Mouse (Mus musculus) lung, embryonic 14.5 days (tissue): ENCODE data around the gene Sparc. TPM values are rescaled to one million over a fixed set of nuclear protein-coding genes. Genes with fewer than 3 reads are reported as not detected.
A peak's percentile ranks its signal among the peaks of the same experiment; 100 is the strongest.

ENCODE experiments used
- ATAC-seq: fragments of 200-750 bp; cut with Nextera tagmentation; 2 replicates; pipeline ENCODE4 v1.8.0; 2017; ENCODE audit warnings: mild to moderate bottlenecking, moderate TSS enrichment, moderate library complexity; ENCODE audit not compliant: insufficient read depth
- DNase-seq: peaks from one replicate; pipeline ENCODE4 v3.0.0-alpha.2; 2015
- H3K27ac ChIP-seq: fragments of 300-500 bp; sonication (generic); 2 replicates; pipeline ENCODE4 v1.5.1; 2014; ENCODE audit warnings: low read depth, mild to moderate bottlenecking, moderate library complexity
- H3K27me3 ChIP-seq: fragments of 300-500 bp; sonication (generic); 2 replicates; pipeline ENCODE4 v1.6.1; 2014; ENCODE audit warnings: low read length, control low read depth; ENCODE audit not compliant: insufficient read depth
- H3K36me3 ChIP-seq: fragments of 300-500 bp; sonication (generic); 2 replicates; pipeline ENCODE4 v1.6.1; 2014; ENCODE audit warnings: control low read depth; ENCODE audit not compliant: insufficient read depth
- H3K4me1 ChIP-seq: fragments of 300-500 bp; sonication (generic); 2 replicates; pipeline ENCODE4 v1.6.1; 2014; ENCODE audit warnings: antibody characterized with exemption, control low read depth; ENCODE audit not compliant: insufficient read depth
- H3K4me2 ChIP-seq: fragments of 300-500 bp; sonication (generic); 2 replicates; pipeline ENCODE4 v1.6.1; 2014; ENCODE audit warnings: mild to moderate bottlenecking
- H3K4me3 ChIP-seq: fragments of 300-500 bp; sonication (generic); 2 replicates; pipeline ENCODE4 v1.5.1; 2014; ENCODE audit warnings: low read depth, low read length
- H3K9ac ChIP-seq: fragments of 300-500 bp; sonication (generic); 2 replicates; pipeline ENCODE4 v1.6.1; 2014
- H3K9me3 ChIP-seq: fragments of 300-500 bp; sonication (generic); 2 replicates; pipeline ENCODE4 v1.6.1; 2016; ENCODE audit warnings: low read depth, low read length, control low read depth
- CTCF ChIP-seq: IDR thresholded peaks from 2 replicates; pipeline ENCODE4 v1.5.1; 2016; ENCODE audit warnings: antibody characterized with exemption, low read depth
- WGBS: fragments of 180-500 bp; shearing (Covaris S2); extraction: QIAGEN DNeasy Blood & Tissue Kit; methylation state at CpG from one replicate; pipeline ENCODE4 v1.1.7; 2014; 5-methylcytosine and 5-hydroxymethylcytosine counted together
- polyA plus RNA-seq: library from polyadenylated mRNA; unstranded; fragments of >200 nt; fragmentation: Nextera tagmentation; extraction: Ambion mirVana; gene quantifications from 2 replicates; pipeline ENCODE4 v1.2.1, GENCODE M21; 2014

Gene Sparc
- polyA plus RNA-seq = 1,429 and 1,454 TPM in 2 replicates

- DNase-seq = no peak
- 97% methylated on average over 1 of the region's 1 CpGs for WGBS
- H3K4me3 ChIP-seq = no peak within 1 kb of the TSS
- no peaks in the 10 kb centered on the region for H3K9me3 ChIP-seq
- H3K27me3 ChIP-seq = no peaks in the 10 kb centered on the region
- no peak for ATAC-seq
- peaks cover 28% of the 10 kb centered on the region for H3K4me1 ChIP-seq
- TF ChIP-seq CTCF = no peak
- no peak within 1 kb of the TSS for H3K4me2 ChIP-seq
- H3K27ac ChIP-seq = peak within 1 kb of the TSS; percentile 77
- no peaks in the 10 kb centered on the region for H3K36me3 ChIP-seq
- H3K9ac ChIP-seq = no peak within 1 kb of the TSS
Observed at GRCm38 (mm10) chr11:55422978-55423377, at the start of gene Sparc. TSS of gene Sparc (minus strand) at chr11:55423183.

- peak overlapping the region; percentile 100 for H3K4me3 ChIP-seq
- no peak for TF ChIP-seq CTCF
- H3K27ac ChIP-seq = no peak overlapping the region
- H3K27me3 ChIP-seq = no peaks in the 10 kb centered on the region
- no peak for ATAC-seq
- no peak for DNase-seq
- peaks cover 32% of the 10 kb centered on the region; the same call in 1 of the 2 replicates for H3K36me3 ChIP-seq
- H3K4me1 ChIP-seq = 0 out of 2 replicates have a peak, but pooled peaks cover 5% of the 10 kb centered on the region
- H3K9me3 ChIP-seq = no peaks in the 10 kb centered on the region
- H3K4me2 ChIP-seq = peak overlapping the region; percentile 84
- WGBS = 88% methylated on average over 7 of the region's 7 CpGs
- H3K9ac ChIP-seq = peak overlapping the region; percentile 97; the same call in 1 of the 2 replicates
Observed at GRCm38 (mm10) chr11:55471467-55471866, 48.5 kb upstream of the Sparc start.

- Histone ChIP-seq H3K9me3 (no peaks in the 10 kb centered on the region), H3K27ac (no peak overlapping the region), H3K4me1 (0 out of 2 replicates have a peak, but pooled peaks cover 5% of the 10 kb centered on the region), H3K4me3 (peak overlapping the region; percentile 100), H3K27me3 (no peaks in the 10 kb centered on the region), H3K9ac (peak overlapping the region; percentile 97), H3K36me3 (peaks cover 32% of the 10 kb centered on the region; the same call in 1 of the 2 replicates), H3K4me2 (peak overlapping the region; percentile 84)
- ATAC-seq (no peak), DNase-seq (peak; percentile 24)
- 34% methylated on average over 8 of the region's 8 CpGs for WGBS
- TF ChIP-seq CTCF = no peak
Observed at GRCm38 (mm10) chr11:55470761-55471160, 47.8 kb upstream of the Sparc start.

GRCm38 (mm10) chr11:55469923-55470691 lies 47.1 kb upstream of the Sparc start:
- Histone ChIP-seq H3K36me3 (peaks cover 32% of the 10 kb centered on the region; the same call in 1 of the 2 replicates), H3K27me3 (no peaks in the 10 kb centered on the region), H3K9me3 (no peaks in the 10 kb centered on the region), H3K27ac (peak overlapping the region; percentile 88), H3K4me1 (0 out of 2 replicates have a peak, but pooled peaks cover 5% of the 10 kb centered on the region), H3K9ac (peak overlapping the region; percentile 97), H3K4me2 (peak overlapping the region; percentile 84), H3K4me3 (peak overlapping the region; percentile 100)
- ATAC-seq (no peak; the same call in 1 of the 2 replicates), DNase-seq (peak; percentile 40)
- no peak for TF ChIP-seq CTCF
- WGBS = under 1% methylated on average over 45 of the region's 46 CpGs

GRCm38 (mm10) chr11:55469048-55469843 lies 46.3 kb upstream of the Sparc start, which contains the start of gene G3bp1:
TSS of gene G3bp1 (plus strand) at chr11:55469685.
- Histone ChIP-seq H3K9me3 (no peaks in the 10 kb centered on the region), H3K4me1 (0 out of 2 replicates have a peak, but pooled peaks cover 5% of the 10 kb centered on the region), H3K4me3 (peak within 1 kb of the TSS; percentile 100), H3K27me3 (no peaks in the 10 kb centered on the region), H3K4me2 (peak within 1 kb of the TSS; percentile 84), H3K9ac (peak within 1 kb of the TSS; percentile 97), H3K36me3 (peaks cover 26% of the 10 kb centered on the region; the same call in 1 of the 2 replicates), H3K27ac (peak within 1 kb of the TSS; percentile 93)
- ATAC-seq (peak; percentile 98), DNase-seq (peak; percentile 99)
- peak; percentile 58 for TF ChIP-seq CTCF
- under 1% methylated on average over 57 of the region's 57 CpGs for WGBS

- no peaks in the 10 kb centered on the region for H3K9me3 ChIP-seq
- peak overlapping the region; percentile 81 for H3K4me2 ChIP-seq
- peak overlapping the region; percentile 93 for H3K27ac ChIP-seq
- peak overlapping the region; percentile 63 for H3K9ac ChIP-seq
- H3K4me1 ChIP-seq = 0 out of 2 replicates have a peak, but pooled peaks cover 5% of the 10 kb centered on the region
- no peaks in the 10 kb centered on the region for H3K27me3 ChIP-seq
- TF ChIP-seq CTCF = no peak
- ATAC-seq = peak; percentile 16
- H3K36me3 ChIP-seq = peaks cover 20% of the 10 kb centered on the region; the same call in 1 of the 2 replicates
- no peak for DNase-seq
- H3K4me3 ChIP-seq = peak overlapping the region; percentile 100
- 4% methylated on average over 17 of the region's 17 CpGs for WGBS
Observed at GRCm38 (mm10) chr11:55468611-55469047, 45.6 kb upstream of the Sparc start.
